8 mouse cellular contexts compared by ENCODE assay signal in the genomic region with DNA sequence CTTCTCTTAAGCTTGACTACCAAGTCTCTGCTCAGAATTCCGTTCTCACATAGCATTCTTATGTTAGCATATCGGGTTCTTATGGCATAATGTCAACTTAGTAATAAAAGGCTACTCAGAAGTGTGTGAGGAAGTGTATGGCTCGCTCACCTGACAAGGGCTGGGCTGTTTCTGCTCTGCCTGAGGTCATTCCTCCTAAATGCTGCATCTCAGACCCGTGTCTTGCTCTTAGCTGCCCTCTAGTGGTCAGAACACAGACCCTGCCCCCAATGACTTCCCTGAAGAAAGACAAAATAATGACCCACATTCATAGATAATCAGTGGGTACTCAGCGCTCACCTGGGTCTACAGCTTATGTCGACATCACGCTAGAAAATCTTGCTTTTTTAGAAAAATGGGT. TPM values are rescaled to one million over a fixed set of nuclear protein-coding genes. Genes with fewer than 3 reads are reported as not detected.
DNase-seq lines count a peak whose midpoint lies in the region; ATAC-seq and TF ChIP-seq lines count a peak whose summit lies in the region.

No protein-coding gene starts in this region.

- 31% methylated on average over 7 of the region's 7 CpGs for WGBS in hindbrain, postnatal 0 days
- 33% methylated on average over 7 of the region's 7 CpGs for WGBS in neural tube, embryonic 13.5 days

- peaks cover 3% of the 10 kb centered on the region; the same call in 1 of the 2 replicates for H3K4me1 ChIP-seq in hindbrain, postnatal 0 days (ENCODE audit: insufficient read depth, low read length)
- H3K4me1 ChIP-seq in neural tube, embryonic 13.5 days (replicated peaks): no peaks in the 10 kb centered on the region; the same call in 1 of the 2 replicates

- peak; percentile 60 for DNase-seq in right cerebral cortex, adult 18-20 months
- no peak for DNase-seq in right cerebral cortex, postnatal 36 days (ENCODE audit: low spot score in 2 of 2)
- peak; percentile 13 for DNase-seq in adrenal gland, adult 8-10 months
- DNase-seq in embryo, embryonic 10.5 days (ENCODE audit: low spot score): peak; percentile 84
- peak; percentile 83 for DNase-seq in hindbrain, postnatal 0 days (ENCODE audit: low spot score)
- DNase-seq in left cerebral cortex, postnatal 4 days: peak; percentile 70
- DNase-seq in thymus, postnatal 4 days: peak; percentile 68

- H3K27ac ChIP-seq in hindbrain, postnatal 0 days: no peak overlapping the region
- no peak overlapping the region for H3K27ac ChIP-seq in neural tube, embryonic 13.5 days (replicated peaks)

- no peaks in the 10 kb centered on the region for H3K36me3 ChIP-seq in hindbrain, postnatal 0 days (ENCODE audit: insufficient read depth, low read length)
- no peaks in the 10 kb centered on the region for H3K36me3 ChIP-seq in neural tube, embryonic 13.5 days

- H3K27me3 ChIP-seq in hindbrain, postnatal 0 days (ENCODE audit: insufficient read depth, low read length): no peaks in the 10 kb centered on the region
- H3K27me3 ChIP-seq in neural tube, embryonic 13.5 days: no peaks in the 10 kb centered on the region

- no peak overlapping the region for H3K4me3 ChIP-seq in hindbrain, postnatal 0 days (ENCODE audit: low read length)
- H3K4me3 ChIP-seq in neural tube, embryonic 13.5 days: no peak overlapping the region

- no peaks in the 10 kb centered on the region for H3K9me3 ChIP-seq in hindbrain, postnatal 0 days (ENCODE audit: low read length)
- H3K9me3 ChIP-seq in neural tube, embryonic 13.5 days: no peaks in the 10 kb centered on the region

- H3K4me2 ChIP-seq in hindbrain, postnatal 0 days (ENCODE audit: low read depth, low read length): no peak overlapping the region
- H3K4me2 ChIP-seq in neural tube, embryonic 13.5 days: no peak overlapping the region

- H3K9ac ChIP-seq in hindbrain, postnatal 0 days (replicated peaks; ENCODE audit: low read length): no peak overlapping the region
- H3K9ac ChIP-seq in neural tube, embryonic 13.5 days: no peak overlapping the region

- peak; percentile 95 for TF ChIP-seq CTCF in hindbrain, postnatal 0 days (IDR thresholded peaks at IDR 0.05; ENCODE audit: low read depth)

- peak; percentile 50 for ATAC-seq in hindbrain, postnatal 0 days
- ATAC-seq in neural tube, embryonic 13.5 days (ENCODE audit: low read depth): peak; percentile 43; the same call in 1 of the 2 replicates

- intact Hi-C loops in left cerebral cortex, postnatal 4 days (cut with DNase I): loop anchor here (5.0 kb wide), 2 partner anchors 128 to 553 kb away; a partner anchor contains a TSS

RNA-seq across cellular contexts. Expression of a gene that starts 58.9 kb away (rescaled TPM):
- total RNA-seq in adrenal gland, adult 8-10 months (2022): 1 to 10 TPM; 2.2 to 5.8 (median 3.8) TPM
- 43.7 and 45.4 TPM in 2 replicates for total RNA-seq in hindbrain, postnatal 0 days (2014; rRNA removed)
- polyA plus RNA-seq in hindbrain, postnatal 0 days (2015; fragmentation: Nextera tagmentation; extraction: Ambion mirVana): 38.5 and 38.6 TPM in 2 replicates
- 1 to 10 TPM; 6.7 to 7.6 TPM for total RNA-seq in left cerebral cortex, postnatal 4 days (2021)
- 17.4 and 18.8 TPM in 2 replicates for polyA plus RNA-seq in neural tube, embryonic 13.5 days (2015; fragmentation: Nextera tagmentation; extraction: Ambion mirVana)

Comparison
In these comparisons a context has a peak if more than half of its experiments do, and no peak if none do; other contexts are left out.
1. DNase-seq: peak in right cerebral cortex, adult 18-20 months (single experiment), adrenal gland, adult 8-10 months (single experiment), embryo, embryonic 10.5 days (single experiment), hindbrain, postnatal 0 days (single experiment), left cerebral cortex, postnatal 4 days (single experiment) and thymus, postnatal 4 days (single experiment); none in right cerebral cortex, postnatal 36 days (0 of 2).